ENCODE assay signal across 8 mouse cellular contexts in the genomic region with DNA sequence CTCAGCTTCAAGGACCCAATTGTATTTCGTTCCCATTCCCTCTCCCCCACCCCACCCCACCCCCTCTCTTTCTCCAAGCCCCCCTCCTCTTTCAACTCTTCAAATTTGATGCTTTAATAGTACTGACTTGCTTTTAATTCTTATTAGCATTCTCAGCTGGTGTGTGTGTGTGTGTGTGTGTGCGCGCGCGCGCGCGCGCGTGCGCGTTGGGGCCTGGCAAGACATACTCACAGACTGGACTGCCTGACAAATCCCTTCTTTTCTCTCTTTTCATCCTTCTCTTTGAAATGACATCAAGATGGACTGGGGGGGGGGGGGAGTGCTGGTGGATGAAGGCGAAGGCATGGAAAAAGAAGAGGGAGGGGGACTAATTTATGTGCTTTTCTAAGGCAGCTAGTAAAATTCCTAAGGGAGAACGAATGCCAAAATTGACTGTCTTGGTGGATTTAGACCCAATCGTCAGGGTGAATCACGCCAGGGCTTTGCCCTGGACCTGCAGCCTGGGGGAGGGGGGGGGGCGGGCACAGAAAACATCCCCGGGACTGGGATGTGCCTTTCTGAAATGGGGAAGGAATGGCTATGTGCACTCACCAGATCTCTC. TPM values are rescaled to one million over a fixed set of nuclear protein-coding genes. Genes with fewer than 3 reads are reported as not detected.
A peak's percentile ranks its signal among the peaks of the same experiment; 100 is the strongest.
DNase-seq lines count a peak whose midpoint lies in the region; ATAC-seq lines count a peak whose summit lies in the region.

No protein-coding gene starts in this region.

- DNase-seq in kidney, adult 8-10 months, result no peak
- peak; percentile 34 for DNase-seq in adrenal gland, postnatal 25 days
- peak; percentile 60 for DNase-seq in retina, postnatal 1 day
- DNase-seq in left cerebral cortex, postnatal 36 days (ENCODE audit: low spot score in 2 of 2), result no peak
- DNase-seq in frontal cortex, postnatal 36 days (ENCODE audit: low spot score in 2 of 2), result no peak

- H3K9ac ChIP-seq in kidney, embryonic 14.5 days (ENCODE audit: low read depth, low read length), result peak overlapping the region; percentile 40; the same call in 1 of the 2 replicates
- peak overlapping the region; percentile 85 for H3K9ac ChIP-seq in heart, embryonic 14.5 days (ENCODE audit: low read length)
- H3K9ac ChIP-seq in liver, embryonic 12.5 days, result peak overlapping the region; percentile 28; the same call in 1 of the 2 replicates

- H3K9me3 ChIP-seq in kidney, embryonic 14.5 days (ENCODE audit: control insufficient read depth, low read length), result no peaks in the 10 kb centered on the region
- H3K9me3 ChIP-seq in heart, embryonic 14.5 days (ENCODE audit: control insufficient read depth, low read length), result no peaks in the 10 kb centered on the region
- no peaks in the 10 kb centered on the region for H3K9me3 ChIP-seq in liver, embryonic 12.5 days (replicated peaks)

- H3K36me3 ChIP-seq in kidney, embryonic 14.5 days (ENCODE audit: control insufficient read depth, insufficient read depth, low read length), result no peaks in the 10 kb centered on the region
- no peaks in the 10 kb centered on the region for H3K36me3 ChIP-seq in heart, embryonic 14.5 days (ENCODE audit: control insufficient read depth, insufficient read depth, low read length)
- H3K36me3 ChIP-seq in liver, embryonic 12.5 days, result no peaks in the 10 kb centered on the region

- intact Hi-C loops in left cerebral cortex, postnatal 36 days (cut with DNase I), result no loop called here

- 1% methylated on average over 17 of the region's 18 CpGs for WGBS in kidney, embryonic 14.5 days
- WGBS in heart, embryonic 14.5 days, result 3% methylated on average over 16 of the region's 18 CpGs
- WGBS in liver, embryonic 12.5 days (ENCODE audit: insufficient replicate concordance), result 5% methylated on average over 17 of the region's 18 CpGs

- peak overlapping the region; percentile 99 for H3K27ac ChIP-seq in kidney, embryonic 14.5 days (ENCODE audit: low read depth, low read length)
- peak overlapping the region; percentile 99 for H3K27ac ChIP-seq in heart, embryonic 14.5 days (replicated peaks in 1 of 2; ENCODE audit: control insufficient read depth in 1 of 2, insufficient read depth in 1 of 2, low read depth in 2 of 2, low read length in 2 of 2)
- peak overlapping the region; percentile 90; the same call in 1 of the 2 replicates for H3K27ac ChIP-seq in liver, embryonic 12.5 days

- no peaks in the 10 kb centered on the region for H3K27me3 ChIP-seq in kidney, embryonic 14.5 days (ENCODE audit: control insufficient read depth, insufficient read depth, low read length)
- no peaks in the 10 kb centered on the region for H3K27me3 ChIP-seq in heart, embryonic 14.5 days (ENCODE audit: control insufficient read depth, insufficient read depth, low read length)
- H3K27me3 ChIP-seq in liver, embryonic 12.5 days (replicated peaks), result peaks cover 47% of the 10 kb centered on the region

- peak overlapping the region; percentile 40 for H3K4me3 ChIP-seq in kidney, embryonic 14.5 days (ENCODE audit: low read length)
- peak overlapping the region in 1 of 2 experiments; percentile 50; a peak in 2 of 4 replicates for H3K4me3 ChIP-seq in heart, embryonic 14.5 days (ENCODE audit: control insufficient read depth in 1 of 2, insufficient read depth in 1 of 2, low read depth in 1 of 2, low read length in 2 of 2)
- H3K4me3 ChIP-seq in liver, embryonic 12.5 days, result peak overlapping the region; percentile 50

- H3K4me2 ChIP-seq in kidney, embryonic 14.5 days (replicated peaks; ENCODE audit: low read depth, low read length), result peak overlapping the region; percentile 78
- H3K4me2 ChIP-seq in heart, embryonic 14.5 days (ENCODE audit: low read length), result peak overlapping the region; percentile 91
- peak overlapping the region; percentile 86 for H3K4me2 ChIP-seq in liver, embryonic 12.5 days

- peaks cover 88% of the 10 kb centered on the region for H3K4me1 ChIP-seq in kidney, embryonic 14.5 days (ENCODE audit: control insufficient read depth, insufficient read depth, low read length)
- H3K4me1 ChIP-seq in heart, embryonic 14.5 days (ENCODE audit: control insufficient read depth in 2 of 2, insufficient read depth in 2 of 2, low read length in 2 of 2), result peaks cover 70 to 91% of the 10 kb centered on the region in 2 experiments
- H3K4me1 ChIP-seq in liver, embryonic 12.5 days, result peaks cover 93% of the 10 kb centered on the region

- ATAC-seq in kidney, embryonic 14.5 days (ENCODE audit: low FRiP score, low TSS enrichment), result no peak
- ATAC-seq in heart, embryonic 14.5 days (ENCODE audit: insufficient number of reproducible peaks, insufficient read depth, low FRiP score, low read depth), result no peak
- no peak for ATAC-seq in liver, embryonic 12.5 days

RNA-seq across cellular contexts. Expression of a gene that starts 8.2 kb away (rescaled TPM):
- polyA plus RNA-seq in kidney, embryonic 14.5 days (2014; fragmentation: Nextera tagmentation; extraction: Ambion mirVana), result 25.8 and 34.8 TPM in 2 replicates
- 65.4 and 74.6 TPM in 2 replicates for total RNA-seq in adrenal gland, postnatal 25 days (2021)
- 32.8 and 36.1 TPM in 2 replicates for polyA plus RNA-seq in heart, embryonic 14.5 days (2014; fragmentation: Nextera tagmentation; extraction: Ambion mirVana)
- polyA plus RNA-seq in liver, embryonic 12.5 days (2016; fragmentation: Nextera tagmentation; extraction: Ambion mirVana), result 6.7 and 7.7 TPM in 2 replicates
- total RNA-seq in left cerebral cortex, postnatal 36 days (2021), result 10 to 100 TPM; 70.7 to 73.6 TPM

RNA-seq across cellular contexts. Expression of a gene that starts 54.0 kb away (rescaled TPM):
- polyA plus RNA-seq in kidney, embryonic 14.5 days (2014; fragmentation: Nextera tagmentation; extraction: Ambion mirVana), result 12.6 and 30.4 TPM in 2 replicates
- total RNA-seq in adrenal gland, postnatal 25 days (2021), result 29.9 and 31.0 TPM in 2 replicates
- 26.6 and 27.1 TPM in 2 replicates for polyA plus RNA-seq in heart, embryonic 14.5 days (2014; fragmentation: Nextera tagmentation; extraction: Ambion mirVana)
- polyA plus RNA-seq in liver, embryonic 12.5 days (2016; fragmentation: Nextera tagmentation; extraction: Ambion mirVana), result 18.0 and 19.2 TPM in 2 replicates
- total RNA-seq in left cerebral cortex, postnatal 36 days (2021), result 10 to 100 TPM; 82.2 to 93.0 TPM

Comparison
In these comparisons a context has a peak if more than half of its experiments do, and no peak if none do; other contexts are left out.
1. H3K9ac ChIP-seq: peak in every context shown above with its lines; median percentile 85 in heart, embryonic 14.5 days; 40 in kidney, embryonic 14.5 days; 28 in liver, embryonic 12.5 days.
2. DNase-seq: peak in adrenal gland, postnatal 25 days (single experiment) and retina, postnatal 1 day (single experiment); none in kidney, adult 8-10 months (0 of 2), left cerebral cortex, postnatal 36 days (0 of 2) and frontal cortex, postnatal 36 days (0 of 2).
3. Peak in every context shown above with its lines, with median percentiles within 50 percentile points of each other: H3K27ac ChIP-seq and H3K4me2 ChIP-seq.